ENCODE assay signal across 20 mouse cellular contexts in genomic region chr13:119713821-119714220, GRCm38 (mm10). TPM values are rescaled to one million over a fixed set of nuclear protein-coding genes. Genes with fewer than 3 reads are reported as not detected.
DNase-seq lines count a peak whose midpoint lies in the region; ATAC-seq lines count a peak whose summit lies in the region.
"Had no signal": no experiment of that assay in that cellular context is flagged by ENCODE, and none has a peak within 500 bp of the region (broad histone marks: within the 10 kb centered on the region; RNA-seq: fewer than 3 reads in every experiment).

No protein-coding gene starts in this region.

- no peaks in the 10 kb centered on the region for H3K79me2 ChIP-seq in macrophage (ENCODE audit: inconsistent target)

- H3K9me3 ChIP-seq in forebrain, embryonic 13.5 days (replicated peaks), result no peaks in the 10 kb centered on the region
- H3K9me3 ChIP-seq in forebrain, embryonic 11.5 days (ENCODE audit: control insufficient read depth, low read length), result no peaks in the 10 kb centered on the region
- no peaks in the 10 kb centered on the region for H3K9me3 ChIP-seq in liver, embryonic 16.5 days (replicated peaks; ENCODE audit: control insufficient read depth, low read length)
- no peaks in the 10 kb centered on the region for H3K9me3 ChIP-seq in liver, embryonic 12.5 days (replicated peaks)
- no peaks in the 10 kb centered on the region for H3K9me3 ChIP-seq in limb, embryonic 10.5 days (replicated peaks)
- H3K9me3 ChIP-seq: embryonic facial prominence, embryonic 12.5 days; lung, embryonic 15.5 days; neural tube, embryonic 13.5 days had no signal

- no peak overlapping the region; the same call in 1 of the 2 replicates for H3K27ac ChIP-seq in forebrain, embryonic 13.5 days
- no peak overlapping the region for H3K27ac ChIP-seq in forebrain, embryonic 11.5 days (ENCODE audit: low read depth, low read length)
- peak overlapping the region; percentile 42; the same call in 1 of the 2 replicates for H3K27ac ChIP-seq in liver, embryonic 16.5 days (ENCODE audit: low read length)
- H3K27ac ChIP-seq in liver, embryonic 12.5 days, result no peak overlapping the region
- H3K27ac ChIP-seq in macrophage, result peak overlapping the region; percentile 88
- H3K27ac ChIP-seq in limb, embryonic 10.5 days, result no peak overlapping the region
- H3K27ac ChIP-seq: embryonic facial prominence, embryonic 12.5 days; left cerebral cortex, adult 2 months; lung, embryonic 15.5 days; neural tube, embryonic 13.5 days had no signal

- no peak overlapping the region for H3K4me2 ChIP-seq in forebrain, embryonic 13.5 days
- no peak overlapping the region for H3K4me2 ChIP-seq in forebrain, embryonic 11.5 days (ENCODE audit: low read depth, low read length, severe bottlenecking)
- H3K4me2 ChIP-seq in liver, embryonic 16.5 days (ENCODE audit: low read depth, low read length), result no peak overlapping the region
- H3K4me2 ChIP-seq in liver, embryonic 12.5 days, result no peak overlapping the region
- H3K4me2 ChIP-seq: embryonic facial prominence, embryonic 12.5 days; lung, embryonic 15.5 days; neural tube, embryonic 13.5 days had no signal

- H3K27me3 ChIP-seq in forebrain, embryonic 13.5 days, result no peaks in the 10 kb centered on the region
- H3K27me3 ChIP-seq in forebrain, embryonic 11.5 days (ENCODE audit: control insufficient read depth, insufficient read depth, low read length), result no peaks in the 10 kb centered on the region
- H3K27me3 ChIP-seq in liver, embryonic 16.5 days (ENCODE audit: control insufficient read depth, insufficient read depth, low read depth, low read length), result no peaks in the 10 kb centered on the region
- H3K27me3 ChIP-seq in liver, embryonic 12.5 days (replicated peaks), result no peaks in the 10 kb centered on the region
- H3K27me3 ChIP-seq in limb, embryonic 10.5 days (ENCODE audit: low read depth, poor library complexity, severe bottlenecking), result no peaks in the 10 kb centered on the region
- H3K27me3 ChIP-seq: CH12.LX; embryonic facial prominence, embryonic 12.5 days; lung, embryonic 15.5 days; neural tube, embryonic 13.5 days had no signal

- H3K4me3 ChIP-seq in forebrain, embryonic 13.5 days, result no peak overlapping the region
- H3K4me3 ChIP-seq in forebrain, embryonic 11.5 days (ENCODE audit: low read depth, low read length), result no peak overlapping the region
- H3K4me3 ChIP-seq in liver, embryonic 16.5 days (ENCODE audit: low read depth, low read length), result no peak overlapping the region
- H3K4me3 ChIP-seq in liver, embryonic 12.5 days, result no peak overlapping the region
- H3K4me3 ChIP-seq in macrophage (ENCODE audit: inconsistent target), result no peak overlapping the region
- H3K4me3 ChIP-seq in limb, embryonic 10.5 days, result no peak overlapping the region
- H3K4me3 ChIP-seq: embryonic facial prominence, embryonic 12.5 days; left cerebral cortex, adult 2 months; lung, embryonic 15.5 days; neural tube, embryonic 13.5 days had no signal

- H3K9ac ChIP-seq in forebrain, embryonic 13.5 days, result no peak overlapping the region
- no peak overlapping the region for H3K9ac ChIP-seq in forebrain, embryonic 11.5 days (ENCODE audit: low read length)
- H3K9ac ChIP-seq in liver, embryonic 16.5 days (ENCODE audit: low read depth, low read length), result no peak overlapping the region
- H3K9ac ChIP-seq in liver, embryonic 12.5 days, result no peak overlapping the region
- H3K9ac ChIP-seq: embryonic facial prominence, embryonic 12.5 days; lung, embryonic 15.5 days; neural tube, embryonic 13.5 days had no signal

- WGBS in forebrain, embryonic 13.5 days, result 83% methylated on average over 9 of the region's 9 CpGs
- 83% methylated on average over 9 of the region's 9 CpGs for WGBS in forebrain, embryonic 11.5 days
- 57% methylated on average over 9 of the region's 9 CpGs for WGBS in liver, embryonic 16.5 days (ENCODE audit: insufficient replicate concordance)
- 52% methylated on average over 9 of the region's 9 CpGs for WGBS in liver, embryonic 12.5 days (ENCODE audit: insufficient replicate concordance)
- 82% methylated on average over 8 of the region's 9 CpGs for WGBS in macrophage (ENCODE audit: missing documents)
- WGBS in limb, embryonic 10.5 days, result 79% methylated on average over 9 of the region's 9 CpGs

- ATAC-seq in forebrain, embryonic 13.5 days, result 0 out of 2 replicates have a peak, but pooled peaks have one; percentile 43
- ATAC-seq in forebrain, embryonic 11.5 days (replicated peaks; ENCODE audit: low FRiP score), result no peak
- no peak for ATAC-seq in liver, embryonic 16.5 days (ENCODE audit: low read depth)
- ATAC-seq in liver, embryonic 12.5 days, result no peak
- ATAC-seq in monocyte, adult 5-6 weeks (replicated peaks; ENCODE audit: insufficient number of reproducible peaks, low FRiP score, low TSS enrichment, poor library complexity, severe bottlenecking), result no peak
- ATAC-seq: inflammation-experienced regulatory T-cells, adult 6 months had no signal

- H3K4me1 ChIP-seq in forebrain, embryonic 13.5 days, result no peaks in the 10 kb centered on the region
- no peaks in the 10 kb centered on the region for H3K4me1 ChIP-seq in forebrain, embryonic 11.5 days (replicated peaks; ENCODE audit: control insufficient read depth, insufficient read depth, low read length)
- no peaks in the 10 kb centered on the region; the same call in 1 of the 2 replicates for H3K4me1 ChIP-seq in liver, embryonic 16.5 days (ENCODE audit: control insufficient read depth, low read depth, low read length)
- H3K4me1 ChIP-seq in liver, embryonic 12.5 days, result no peaks in the 10 kb centered on the region
- no peaks in the 10 kb centered on the region for H3K4me1 ChIP-seq in limb, embryonic 10.5 days
- H3K4me1 ChIP-seq: embryonic facial prominence, embryonic 12.5 days; lung, embryonic 15.5 days; neural tube, embryonic 13.5 days had no signal

- H3K36me3 ChIP-seq in forebrain, embryonic 13.5 days (ENCODE audit: poor library complexity, severe bottlenecking), result peaks cover 46% of the 10 kb centered on the region
- peaks cover 1% of the 10 kb centered on the region; the same call in 1 of the 2 replicates for H3K36me3 ChIP-seq in forebrain, embryonic 11.5 days (ENCODE audit: control insufficient read depth, insufficient read depth, low read length)
- H3K36me3 ChIP-seq in liver, embryonic 16.5 days (ENCODE audit: control insufficient read depth, insufficient read depth), result no peaks in the 10 kb centered on the region
- H3K36me3 ChIP-seq in liver, embryonic 12.5 days, result peaks cover 7% of the 10 kb centered on the region
- no peaks in the 10 kb centered on the region for H3K36me3 ChIP-seq in macrophage (ENCODE audit: inconsistent target)
- H3K36me3 ChIP-seq in limb, embryonic 10.5 days, result peaks cover 23% of the 10 kb centered on the region

- no peak for DNase-seq in forebrain, embryonic 11.5 days (ENCODE audit: low spot score)
- peak; percentile 30 for DNase-seq in cerebellum, adult 8-10 months
- no peak for DNase-seq in limb, embryonic 10.5 days (ENCODE audit: low spot score)
- DNase-seq: adrenal gland, postnatal 14 days; gastrocnemius, postnatal 14 days; heart, postnatal 10 days; kidney, adult 9 months; kidney, postnatal 4 days; thymus, adult 2 months had no signal

RNA-seq across cellular contexts. Expression of gene Hmgcs1, which starts 23.6 kb away (rescaled TPM):
- 322 and 362 TPM in 2 replicates for polyA plus RNA-seq in forebrain, embryonic 13.5 days (2015; fragmentation: Nextera tagmentation; extraction: Ambion mirVana)
- polyA plus RNA-seq in forebrain, embryonic 11.5 days (2014; fragmentation: Nextera tagmentation; extraction: Ambion mirVana), result 389 and 403 TPM in 2 replicates
- 208 and 215 TPM in 2 replicates for polyA plus RNA-seq in liver, embryonic 16.5 days (2015; fragmentation: Nextera tagmentation; extraction: Ambion mirVana)
- 105 and 111 TPM in 2 replicates for polyA plus RNA-seq in liver, embryonic 12.5 days (2016; fragmentation: Nextera tagmentation; extraction: Ambion mirVana)
- total RNA-seq in macrophage (2018; cell fraction: chromatin; rRNA removed), result 100 to 1,000 TPM in 10 of 26 experiments, 10 to 100 TPM in 16; 55.5 to 145 (median 86.5) TPM
- 100 to 1,000 TPM in 16 of 26 experiments, 10 to 100 TPM in 10; 78.2 to 185 (median 109) TPM for total RNA-seq in macrophage (2018; cell fraction: cytosol; rRNA removed)
- total RNA-seq in macrophage (2018; cell fraction: nucleus; rRNA removed), result 100 to 1,000 TPM in 14 of 26 experiments, 10 to 100 TPM in 12; 77.6 to 267 (median 107) TPM
- 67.8 to 119 TPM (median 103 TPM) in 3 replicates for polyA plus RNA-seq in macrophage (2018)
- 195 and 225 TPM in 2 replicates for polyA plus RNA-seq in limb, embryonic 10.5 days (2016; fragmentation: Nextera tagmentation; extraction: Ambion mirVana)
- 42.9 to 60.0 TPM (median 53.2 TPM) in 3 replicates for total RNA-seq in monocyte, adult 5-6 weeks (2017)

RNA-seq across cellular contexts. Expression of gene Nim1k, which starts 41.9 kb away (rescaled TPM):
- polyA plus RNA-seq in forebrain, embryonic 13.5 days (2015; fragmentation: Nextera tagmentation; extraction: Ambion mirVana), result 4.2 and 4.8 TPM in 2 replicates
- polyA plus RNA-seq in forebrain, embryonic 11.5 days (2014; fragmentation: Nextera tagmentation; extraction: Ambion mirVana), result 4.9 and 5.8 TPM in 2 replicates
- 0.06 and 0.12 TPM in 2 replicates for polyA plus RNA-seq in liver, embryonic 16.5 days (2015; fragmentation: Nextera tagmentation; extraction: Ambion mirVana)
- 0.07 and 0.23 TPM in 2 replicates for polyA plus RNA-seq in liver, embryonic 12.5 days (2016; fragmentation: Nextera tagmentation; extraction: Ambion mirVana)
- 1 to 10 TPM in 12 of 26 experiments, under 1 TPM in 14; 0.12 to 2.7 (median 0.80) TPM for total RNA-seq in macrophage (2018; cell fraction: chromatin; rRNA removed)
- total RNA-seq in macrophage (2018; cell fraction: cytosol; rRNA removed), result 1 to 10 TPM in 2 of 26 experiments, under 1 TPM in 24; 0.23 to 1.2 (median 0.49) TPM
- 1 to 10 TPM in 6 of 26 experiments, under 1 TPM in 19, not detected in 1; 0.12 to 2.3 (median 0.73) TPM for total RNA-seq in macrophage (2018; cell fraction: nucleus; rRNA removed)
- 0.66 to 0.84 TPM (median 0.82 TPM) in 3 replicates for polyA plus RNA-seq in macrophage (2018)
- polyA plus RNA-seq in limb, embryonic 10.5 days (2016; fragmentation: Nextera tagmentation; extraction: Ambion mirVana), result 1.6 and 1.7 TPM in 2 replicates
- total RNA-seq in monocyte, adult 5-6 weeks (2017), result 0.10 TPM in 2 of 3 replicates, not detected in the other

Comparison
In these comparisons a context has a peak if more than half of its experiments do, and no peak if none do; other contexts are left out.
1. H3K27ac ChIP-seq: peak in liver, embryonic 16.5 days (single experiment) and macrophage (single experiment); none in forebrain, embryonic 13.5 days (single experiment), forebrain, embryonic 11.5 days (single experiment), liver, embryonic 12.5 days (single experiment) and limb, embryonic 10.5 days (single experiment).